Mouse (Mus musculus) ES-Bruce4 (cell line): ENCODE measurements at regions not wholly inside any gene's neighbourhood (a gene's known extent, or its start where the extent isn't known, plus 50 kb on each side); places are given as distances from the start of the nearest gene placed in this dataset.

Experiments used
- CTCF ChIP-seq: IDR thresholded peaks from one replicate; pipeline ENCODE4 v1.8.1; 2011; ENCODE audit warnings: low read depth, low read length
- EP300 ChIP-seq: IDR thresholded peaks from 2 replicates; pipeline ENCODE4 v1.6.1; 2011; ENCODE audit warnings: low read depth, low read length; ENCODE audit not compliant: insufficient read depth
- POLR2A ChIP-seq: IDR thresholded peaks from one replicate; pipeline ENCODE4 v1.8.1; 2011; ENCODE audit warnings: low read length; ENCODE audit not compliant: insufficient read depth

DNA sequence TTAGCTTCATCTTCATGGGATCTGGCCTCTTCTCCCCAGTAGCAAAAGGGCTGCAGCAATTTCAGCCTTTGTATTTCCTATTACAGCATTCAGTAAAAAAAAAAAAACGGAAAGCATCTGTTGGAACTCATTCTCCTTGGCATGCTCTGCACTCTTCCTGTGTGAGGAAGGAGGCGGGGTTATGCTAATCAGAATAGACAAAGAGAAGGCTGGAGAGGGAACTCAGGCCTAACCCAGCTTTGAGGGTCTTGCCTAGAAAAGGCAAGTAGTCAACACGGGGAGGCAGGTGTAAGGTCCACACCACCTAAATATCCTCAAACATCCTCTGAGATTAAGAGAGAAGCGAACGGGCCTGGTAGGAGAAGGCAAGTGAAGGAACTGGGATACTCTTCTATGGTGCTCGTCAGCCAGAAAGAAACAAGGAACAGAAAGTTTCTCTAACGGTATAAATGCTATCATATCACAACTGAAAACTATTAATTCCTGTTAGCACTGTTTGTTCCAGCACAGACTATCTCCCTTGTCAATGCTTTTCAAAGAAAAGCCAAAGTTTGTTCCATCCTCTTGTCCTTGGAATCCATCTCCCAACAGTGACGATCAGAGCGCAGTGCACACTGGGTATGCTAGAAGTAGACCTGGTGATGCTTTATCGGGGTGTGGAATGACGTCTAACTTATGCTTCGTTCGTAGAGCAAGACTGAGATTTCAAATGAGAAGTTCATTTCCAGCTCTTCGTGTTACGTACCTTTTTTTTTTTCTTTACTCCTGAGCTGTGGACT, 98.9 kb downstream of the Kctd12 start:
- TF ChIP-seq POLR2A = no peak
- TF ChIP-seq CTCF = no peak
- no peak for TF ChIP-seq EP300
